Mouse (Mus musculus): Measurements from ENCODE around the gene Htra2. TPM values are rescaled to one million over a fixed set of nuclear protein-coding genes. Genes with fewer than 3 reads are reported as not detected.

Gene Htra2
- total RNA-seq (2021): 10 to 100 TPM; 34.2 to 35.4 TPM

GRCm38 (mm10) chr6:83054871-83055431, at the start of gene Htra2:
Htra2 (minus strand) TSS chr6:83055273.
- no peak for DNase-seq
- intact Hi-C loops (cut with DNase I): loop anchor here (1.0 to 5.0 kb wide), 4 partner anchors 23 to 362 kb away; partner anchors contain the start of genes Ccdc142 and Gm42688

GRCm38 (mm10) chr6:83104158-83104557, 49.1 kb upstream of the Htra2 start:
- no peak for DNase-seq
- intact Hi-C loops (cut with DNase I): no loop called here

GRCm38 (mm10) chr6:83103130-83103650, 48.1 kb upstream of the Htra2 start:
- no peak for DNase-seq
- intact Hi-C loops (cut with DNase I): no loop called here

GRCm38 (mm10) chr6:83101688-83102556, 46.8 kb upstream of the Htra2 start:
- intact Hi-C loops (cut with DNase I): loop anchor here (1.0 kb wide), 3 partner anchors 24 to 106 kb away; partner anchors contain the start of gene Aup1

GRCm38 (mm10) chr6:83101316-83101687, 46.2 kb upstream of the Htra2 start, which contains the start of the genes Ccdc142 and Gm42688:
Ccdc142 (plus strand) TSS chr6:83101601.
Gm42688 (plus strand) TSS chr6:83101617.
- intact Hi-C loops (cut with DNase I): loop anchor here (1.0 kb wide), 3 partner anchors 23 to 105 kb away; partner anchors contain the start of gene Aup1

More at GRCm38 (mm10) chr6:83101688-83102556, 46.8 kb upstream of the Htra2 start:
- peak; percentile 59 to 63 for DNase-seq

GRCm38 (mm10) chr6:83098411-83098810, 43.3 kb upstream of the Htra2 start:
- no peak for DNase-seq
- intact Hi-C loops (cut with DNase I): no loop called here

More at GRCm38 (mm10) chr6:83101316-83101687, 46.2 kb upstream of the Htra2 start, which contains the start of the genes Ccdc142 and Gm42688:
- DNase-seq: peak; percentile 87 to 88

- DNase-seq: no peak
- intact Hi-C loops (cut with DNase I): no loop called here
Measured at GRCm38 (mm10) chr6:83095968-83096367, 40.9 kb upstream of the Htra2 start.

GRCm38 (mm10) chr6:83092416-83093127, 37.5 kb upstream of the Htra2 start:
- intact Hi-C loops (cut with DNase I): no loop called here
- no peak for DNase-seq

GRCm38 (mm10) chr6:83087926-83088260, 32.8 kb upstream of the Htra2 start:
- intact Hi-C loops (cut with DNase I): no loop called here
- DNase-seq: peak in 1 of 2 experiments; percentile 47

- intact Hi-C loops (cut with DNase I): no loop called here
- peak; percentile 45 to 47 for DNase-seq
Measured at GRCm38 (mm10) chr6:83087205-83087925, 32.3 kb upstream of the Htra2 start.

GRCm38 (mm10) chr6:83086121-83087035, 31.3 kb upstream of the Htra2 start, which contains the start of gene Lbx2:
Lbx2 (plus strand) TSS chr6:83086367.
- peak in 1 of 2 experiments; percentile 18 for DNase-seq
- intact Hi-C loops (cut with DNase I): no loop called here

GRCm38 (mm10) chr6:83084477-83084876, 29.4 kb upstream of the Htra2 start:
- no peak for DNase-seq
- intact Hi-C loops (cut with DNase I): no loop called here

- DNase-seq: no peak
Measured at GRCm38 (mm10) chr6:83083497-83083896, 28.4 kb upstream of the Htra2 start.

GRCm38 (mm10) chr6:83080210-83080609, 25.1 kb upstream of the Htra2 start:
- no peak for DNase-seq

More at GRCm38 (mm10) chr6:83083497-83083896, 28.4 kb upstream of the Htra2 start:
- intact Hi-C loops (cut with DNase I): no loop called here

GRCm38 (mm10) chr6:83078324-83078858, 23.3 kb upstream of the Htra2 start:
- DNase-seq: peak; percentile 100
- intact Hi-C loops (cut with DNase I): loop anchor here (1.0 kb wide), 3 partner anchors 23 to 82 kb away; partner anchors contain the start of genes Aup1, Ccdc142 and Gm42688

More at GRCm38 (mm10) chr6:83080210-83080609, 25.1 kb upstream of the Htra2 start:
- intact Hi-C loops (cut with DNase I): no loop called here

- intact Hi-C loops (cut with DNase I): loop anchor here (1.0 kb wide), 3 partner anchors 23 to 81 kb away; partner anchors contain the start of genes Aup1, Ccdc142 and Gm42688
- no peak for DNase-seq
Measured at GRCm38 (mm10) chr6:83077630-83078323, 22.7 kb upstream of the Htra2 start, which contains the start of gene Pcgf1. Pcgf1 (plus strand) TSS chr6:83077869.

- no peak for DNase-seq
- intact Hi-C loops (cut with DNase I): no loop called here
Measured at GRCm38 (mm10) chr6:83074979-83075378, 19.9 kb upstream of the Htra2 start.

Measured in heart, postnatal 36 days (tissue).